ENCODE assay signal across 8 mouse cellular contexts in the genomic region with DNA sequence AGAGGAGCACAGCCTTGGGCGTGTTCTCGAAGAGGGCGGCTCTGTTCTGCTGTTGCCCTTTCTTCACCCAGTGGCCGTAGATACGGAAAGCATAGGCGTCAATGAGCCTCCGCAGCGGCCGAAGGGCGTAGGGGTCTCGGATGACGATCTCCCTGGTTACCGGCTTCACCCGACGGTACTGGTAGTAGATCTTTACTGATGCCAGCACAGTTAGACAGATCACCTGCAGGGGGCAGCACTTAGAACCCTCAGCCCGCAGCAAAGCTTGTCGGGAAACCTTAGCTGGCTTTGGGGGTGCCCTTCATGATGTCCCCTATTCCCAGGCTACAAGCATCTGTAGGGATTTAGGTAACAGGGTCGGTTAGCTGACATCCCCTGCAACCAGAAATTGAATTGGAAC. TPM values are rescaled to one million over a fixed set of nuclear protein-coding genes. Genes with fewer than 3 reads are reported as not detected.
DNase-seq lines count a peak whose midpoint lies in the region; ATAC-seq and TF ChIP-seq lines count a peak whose summit lies in the region.

No protein-coding gene starts in this region.

- in situ Hi-C loops in ES-E14 (cut with MboI; ENCODE audit: low sequenced_read_pairs in 2 of 2, unreplicated experiment in 2 of 2), result no loop called here

- peaks cover 0 to 6% of the 10 kb centered on the region in 2 experiments; a peak in 1 of 4 replicates for H3K4me1 ChIP-seq in ES-E14 (ENCODE audit: control insufficient read depth in 2 of 2, insufficient read depth in 2 of 2, low read length in 2 of 2, poor library complexity in 1 of 2)
- no peaks in the 10 kb centered on the region for H3K4me1 ChIP-seq in embryonic facial prominence, embryonic 11.5 days (ENCODE audit: control insufficient read depth, insufficient read depth, low read length)
- H3K4me1 ChIP-seq in stomach, embryonic 15.5 days, result no peaks in the 10 kb centered on the region

- ATAC-seq in embryonic facial prominence, embryonic 11.5 days (replicated peaks; ENCODE audit: insufficient number of reproducible peaks, low FRiP score, low TSS enrichment, low read depth), result no peak
- no peak for ATAC-seq in stomach, embryonic 15.5 days (ENCODE audit: insufficient read depth, low FRiP score, low read depth)

- H3K36me3 ChIP-seq in ES-E14 (ENCODE audit: control insufficient read depth, insufficient read depth, low read length, poor library complexity, severe bottlenecking), result peaks cover 25% of the 10 kb centered on the region
- H3K36me3 ChIP-seq in embryonic facial prominence, embryonic 11.5 days (replicated peaks; ENCODE audit: control insufficient read depth, insufficient read depth, low read depth, low read length), result peaks cover 2% of the 10 kb centered on the region; the same call in 1 of the 2 replicates
- H3K36me3 ChIP-seq in stomach, embryonic 15.5 days, result peaks cover 16% of the 10 kb centered on the region

- no peak overlapping the region for H3K27ac ChIP-seq in ES-E14 (ENCODE audit: insufficient read depth, low read depth, low read length, poor library complexity, severe bottlenecking)
- H3K27ac ChIP-seq in embryonic facial prominence, embryonic 11.5 days (replicated peaks; ENCODE audit: low read depth, low read length), result no peak overlapping the region
- no peak overlapping the region for H3K27ac ChIP-seq in stomach, embryonic 15.5 days

- peak overlapping the region in 1 of 2 experiments; percentile 28; a peak in 1 of 4 replicates for H3K4me3 ChIP-seq in ES-E14 (ENCODE audit: insufficient read depth in 1 of 2, low read depth in 1 of 2, low read length in 2 of 2, poor library complexity in 1 of 2, severe bottlenecking in 1 of 2)
- H3K4me3 ChIP-seq in embryonic facial prominence, embryonic 11.5 days (ENCODE audit: low read depth, low read length), result no peak overlapping the region
- no peak overlapping the region for H3K4me3 ChIP-seq in stomach, embryonic 15.5 days (replicated peaks)

- no peaks in the 10 kb centered on the region for H3K9me3 ChIP-seq in ES-E14 (ENCODE audit: control insufficient read depth, insufficient read depth, low read depth, low read length)
- no peaks in the 10 kb centered on the region for H3K9me3 ChIP-seq in embryonic facial prominence, embryonic 11.5 days (replicated peaks; ENCODE audit: control insufficient read depth, low read length)
- H3K9me3 ChIP-seq in stomach, embryonic 15.5 days, result no peaks in the 10 kb centered on the region

- peak overlapping the region; percentile 5 for H3K4me2 ChIP-seq in embryonic facial prominence, embryonic 11.5 days (ENCODE audit: low read depth, low read length)
- H3K4me2 ChIP-seq in stomach, embryonic 15.5 days, result 0 out of 2 replicates have a peak overlapping the region, but pooled peaks have one; percentile 21

- peak overlapping the region; percentile 8; the same call in 1 of the 2 replicates for H3K9ac ChIP-seq in ES-E14 (ENCODE audit: insufficient read depth, low read depth, low read length, poor library complexity, severe bottlenecking)
- no peak overlapping the region for H3K9ac ChIP-seq in embryonic facial prominence, embryonic 11.5 days (replicated peaks; ENCODE audit: low read length)
- H3K9ac ChIP-seq in stomach, embryonic 15.5 days, result no peak overlapping the region

- WGBS in embryonic facial prominence, embryonic 11.5 days, result 11% methylated on average over 18 of the region's 18 CpGs
- WGBS in stomach, embryonic 15.5 days, result 13% methylated on average over 18 of the region's 18 CpGs

- intact Hi-C loops in heart, postnatal 10 days (cut with DNase I), result no loop called here

- DNase-seq in cerebellum, postnatal 14 days, result peak; percentile 46 to 76
- no peak for DNase-seq in cerebellum, adult 9-10 months
- no peak for DNase-seq in ES-E14 (ENCODE audit: low read depth, low spot score)
- DNase-seq in embryonic facial prominence, embryonic 11.5 days (ENCODE audit: low spot score), result peak; percentile 42
- DNase-seq in heart, postnatal 10 days, result peak; percentile 35 to 63
- peak; percentile 73 to 75 for DNase-seq in layer of hippocampus, postnatal 10 days (ENCODE audit: low spot score in 2 of 2)
- DNase-seq in lung, postnatal 25 days (ENCODE audit: low spot score), result peak; percentile 16

- H3K27me3 ChIP-seq in embryonic facial prominence, embryonic 11.5 days (ENCODE audit: control insufficient read depth, insufficient read depth, low read length), result no peaks in the 10 kb centered on the region
- no peaks in the 10 kb centered on the region for H3K27me3 ChIP-seq in stomach, embryonic 15.5 days (replicated peaks)

TF ChIP-seq in ES-E14, 5 proteins besides CTCF, POLR2A, EP300 and RAD21:
- no peak for TF ChIP-seq MAFK (IDR thresholded peaks at IDR 0.05; ENCODE audit: insufficient read depth, low read depth, low read length)
- TF ChIP-seq HCFC1 (IDR thresholded peaks at IDR 0.05; ENCODE audit: borderline replicate concordance, insufficient read depth, low read length), result no peak
- no peak for TF ChIP-seq ZNF384 (IDR thresholded peaks at IDR 0.05; ENCODE audit: low read depth, low read length)
- no peak for TF ChIP-seq CHD2 (IDR thresholded peaks at IDR 0.05; ENCODE audit: low read depth, low read length)
- no peak for TF ChIP-seq ZC3H11A (IDR thresholded peaks at IDR 0.05; ENCODE audit: borderline replicate concordance, low read depth, low read length)

RNA-seq across cellular contexts. Expression of a gene that starts 17.7 kb away (rescaled TPM):
- total RNA-seq in ES-E14 (2012; rRNA removed), result 156 and 213 TPM in 2 replicates
- polyA plus RNA-seq in embryonic facial prominence, embryonic 11.5 days (2014; fragmentation: Nextera tagmentation; extraction: Ambion mirVana), result 58.3 and 64.4 TPM in 2 replicates
- 10 to 100 TPM; 15.2 to 15.6 TPM for total RNA-seq in heart, postnatal 10 days (2021)
- 10 to 100 TPM; 19.9 to 25.8 TPM for total RNA-seq in layer of hippocampus, postnatal 10 days (2021)
- polyA plus RNA-seq in stomach, embryonic 15.5 days (2015; fragmentation: Nextera tagmentation; extraction: Ambion mirVana), result 40.1 and 44.1 TPM in 2 replicates

RNA-seq across cellular contexts. Expression of a gene that starts 22.8 kb away (rescaled TPM):
- total RNA-seq in ES-E14 (2012; rRNA removed), result 738 and 874 TPM in 2 replicates
- polyA plus RNA-seq in embryonic facial prominence, embryonic 11.5 days (2014; fragmentation: Nextera tagmentation; extraction: Ambion mirVana), result 1,023 and 1,076 TPM in 2 replicates
- total RNA-seq in heart, postnatal 10 days (2021), result 100 to 1,000 TPM; 922 to 943 TPM
- 100 to 1,000 TPM; 411 to 434 TPM for total RNA-seq in layer of hippocampus, postnatal 10 days (2021)
- polyA plus RNA-seq in stomach, embryonic 15.5 days (2015; fragmentation: Nextera tagmentation; extraction: Ambion mirVana), result 880 and 948 TPM in 2 replicates

RNA-seq across cellular contexts. Expression of a gene that starts 31.1 kb away (rescaled TPM):
- 15.7 and 16.6 TPM in 2 replicates for total RNA-seq in ES-E14 (2012; rRNA removed)
- polyA plus RNA-seq in embryonic facial prominence, embryonic 11.5 days (2014; fragmentation: Nextera tagmentation; extraction: Ambion mirVana), result 11.7 and 12.0 TPM in 2 replicates
- under 1 TPM; 0.89 to 0.97 TPM for total RNA-seq in heart, postnatal 10 days (2021)
- total RNA-seq in layer of hippocampus, postnatal 10 days (2021), result 1 to 10 TPM; 4.7 to 5.6 TPM
- 3.1 and 3.5 TPM in 2 replicates for polyA plus RNA-seq in stomach, embryonic 15.5 days (2015; fragmentation: Nextera tagmentation; extraction: Ambion mirVana)

RNA-seq across cellular contexts. Expression of a gene that starts 33.9 kb away (rescaled TPM):
- total RNA-seq in ES-E14 (2012; rRNA removed), result 6.4 and 7.2 TPM in 2 replicates
- polyA plus RNA-seq in embryonic facial prominence, embryonic 11.5 days (2014; fragmentation: Nextera tagmentation; extraction: Ambion mirVana), result 0.13 TPM in 1 of 2 replicates, not detected in the other
- total RNA-seq in heart, postnatal 10 days (2021), result 1 to 10 TPM; 3.2 to 5.7 TPM
- 10 to 100 TPM; 12.6 to 15.9 TPM for total RNA-seq in layer of hippocampus, postnatal 10 days (2021)
- polyA plus RNA-seq in stomach, embryonic 15.5 days (2015; fragmentation: Nextera tagmentation; extraction: Ambion mirVana), result 0.09 and 0.10 TPM in 2 replicates

RNA-seq across cellular contexts. Expression of a gene that starts 43.9 kb away (rescaled TPM):
- 1.1 and 2.9 TPM in 2 replicates for total RNA-seq in ES-E14 (2012; rRNA removed)
- 4.3 TPM in 2 replicates for polyA plus RNA-seq in embryonic facial prominence, embryonic 11.5 days (2014; fragmentation: Nextera tagmentation; extraction: Ambion mirVana)
- under 1 TPM; 0.48 to 0.82 TPM for total RNA-seq in heart, postnatal 10 days (2021)
- 1 to 10 TPM; 2.2 to 2.7 TPM for total RNA-seq in layer of hippocampus, postnatal 10 days (2021)
- 2.7 and 3.2 TPM in 2 replicates for polyA plus RNA-seq in stomach, embryonic 15.5 days (2015; fragmentation: Nextera tagmentation; extraction: Ambion mirVana)

Comparison
In these comparisons a context has a peak if more than half of its experiments do, and no peak if none do; other contexts are left out.
1. DNase-seq: peak in cerebellum, postnatal 14 days (2 of 2), embryonic facial prominence, embryonic 11.5 days (single experiment), heart, postnatal 10 days (2 of 2), layer of hippocampus, postnatal 10 days (2 of 2) and lung, postnatal 25 days (single experiment); none in cerebellum, adult 9-10 months (single experiment) and ES-E14 (single experiment).